Mouse (Mus musculus) neural tube, embryonic 14.5 days (tissue): ENCODE results near the gene Abhd4. TPM values are rescaled to one million over a fixed set of nuclear protein-coding genes. Genes with fewer than 3 reads are reported as not detected.

Experiments used
- ATAC-seq: fragments of 200-750 bp; cut with Nextera tagmentation; 2 replicates; pipeline ENCODE4 v1.8.0; 2017; ENCODE audit warnings: low read depth, mild to moderate bottlenecking, moderate TSS enrichment, moderate library complexity
- H3K27ac ChIP-seq: fragments of 300-500 bp; sonication (generic); 2 replicates; pipeline ENCODE4 v1.5.1; 2014; ENCODE audit warnings: low read depth, mild to moderate bottlenecking, control low read depth, low read length, moderate library complexity, mixed read lengths
- H3K27me3 ChIP-seq: fragments of 300-500 bp; sonication (generic); 2 replicates; pipeline ENCODE4 v1.6.1; 2014; ENCODE audit warnings: low read length; ENCODE audit not compliant: control insufficient read depth, insufficient read depth
- H3K36me3 ChIP-seq: fragments of 300-500 bp; sonication (generic); 2 replicates; pipeline ENCODE4 v1.6.1; 2014; ENCODE audit warnings: low read length, mixed read lengths; ENCODE audit not compliant: control insufficient read depth, insufficient read depth
- H3K4me1 ChIP-seq: fragments of 300-500 bp; sonication (generic); 2 replicates; pipeline ENCODE4 v1.6.1; 2014; ENCODE audit warnings: low read length; ENCODE audit not compliant: control insufficient read depth, insufficient read depth
- H3K4me2 ChIP-seq: fragments of 300-500 bp; sonication (generic); 2 replicates; pipeline ENCODE4 v1.6.1; 2014; ENCODE audit warnings: mild to moderate bottlenecking, low read depth, low read length, control low read depth
- H3K4me3 ChIP-seq: fragments of 300-500 bp; sonication (generic); 2 replicates; pipeline ENCODE4 v1.5.1; 2014; ENCODE audit warnings: low read depth, low read length, control low read depth, mixed read lengths
- H3K9ac ChIP-seq: fragments of 300-500 bp; sonication (generic); replicated peaks from 2 replicates; pipeline ENCODE4 v1.6.1; 2014; ENCODE audit warnings: low read depth, mild to moderate bottlenecking, control low read depth, low read length, mixed read lengths
- H3K9me3 ChIP-seq: fragments of 300-500 bp; sonication (generic); 2 replicates; pipeline ENCODE4 v1.6.1; 2016; ENCODE audit warnings: low read length; ENCODE audit not compliant: control insufficient read depth
- WGBS: fragments of 180-500 bp; shearing (Covaris S2); extraction: QIAGEN DNeasy Blood & Tissue Kit; methylation state at CpG from one replicate; pipeline ENCODE4 v1.1.7; 2014; 5-methylcytosine and 5-hydroxymethylcytosine counted together
- polyA plus RNA-seq: library from polyadenylated mRNA; unstranded; fragments of >200 nt; fragmentation: Nextera tagmentation; extraction: Ambion mirVana; gene quantifications from 2 replicates; pipeline ENCODE4 v1.2.1, GENCODE M21; 2014

Abhd4 gene
- polyA plus RNA-seq: 57.4 and 69.5 TPM in 2 replicates

DNA sequence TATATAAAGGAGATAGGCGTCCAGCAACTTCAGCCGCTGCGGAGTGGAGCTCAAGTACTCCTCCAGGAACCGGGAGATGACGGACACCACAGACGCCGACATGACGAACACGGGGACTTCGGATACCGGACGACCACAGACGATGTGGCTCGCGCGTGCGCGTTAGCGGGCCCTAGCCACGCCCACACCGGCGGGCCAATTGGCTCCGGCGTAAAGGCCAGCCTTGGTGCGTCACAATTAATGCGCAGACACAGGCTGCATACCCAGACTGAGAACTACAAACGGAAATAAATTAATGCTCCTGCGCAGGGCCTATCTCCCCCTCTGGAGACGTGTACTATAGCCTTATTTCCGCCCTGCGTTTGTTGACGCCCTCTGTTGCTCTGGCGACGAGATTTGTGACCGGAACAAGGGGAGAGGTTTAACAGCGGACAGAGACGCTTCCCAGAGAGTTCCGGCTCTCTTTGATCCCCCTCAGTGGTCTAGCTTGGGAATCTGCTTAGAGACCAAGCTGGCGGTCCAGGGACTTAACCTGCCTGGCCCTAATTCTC lies at the start of gene Abhd4, which contains the start of gene Dad1:
Gene Abhd4, plus strand, starts transcription at position 448 of the 551 bp plus-strand sequence.
Gene Dad1, minus strand, starts transcription at position 364 of the 551 bp plus-strand sequence.
- peaks cover 34% of the 10 kb centered on the region for H3K4me1 ChIP-seq
- H3K4me2 ChIP-seq: peak within 1 kb of the TSS; percentile 62
- peak; percentile 100 for ATAC-seq
- no peaks in the 10 kb centered on the region for H3K27me3 ChIP-seq
- peak within 1 kb of the TSS; percentile 75 for H3K27ac ChIP-seq
- no peaks in the 10 kb centered on the region for H3K36me3 ChIP-seq
- WGBS: under 1% methylated on average over 39 of the region's 39 CpGs
- H3K4me3 ChIP-seq: peak within 1 kb of the TSS; percentile 69
- peak within 1 kb of the TSS; percentile 63 for H3K9ac ChIP-seq
- H3K9me3 ChIP-seq: no peaks in the 10 kb centered on the region

DNA sequence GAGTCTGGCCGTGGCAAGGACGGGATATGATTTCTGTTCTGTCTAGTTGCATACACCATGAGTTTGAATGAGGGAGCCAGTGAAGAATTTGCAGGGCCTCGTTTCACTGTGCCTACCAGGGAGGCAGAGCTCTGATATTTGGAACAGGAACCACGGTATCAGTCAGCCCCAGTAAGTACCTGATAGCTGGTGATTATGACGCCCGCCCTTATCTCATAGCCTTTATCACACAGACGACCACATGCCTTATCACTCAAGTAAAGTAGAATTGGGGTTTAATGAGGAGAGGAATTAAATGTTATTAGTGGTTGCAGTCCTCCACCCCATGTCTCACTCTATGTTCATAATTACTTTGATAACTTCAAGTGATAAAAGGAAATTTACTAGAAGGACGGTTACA lies 49.7 kb upstream of the Abhd4 start:
- H3K4me2 ChIP-seq: no peak overlapping the region
- no peaks in the 10 kb centered on the region for H3K9me3 ChIP-seq
- no peak overlapping the region for H3K4me3 ChIP-seq
- H3K27me3 ChIP-seq: no peaks in the 10 kb centered on the region
- 85% methylated on average over 8 of the region's 8 CpGs for WGBS
- no peak overlapping the region for H3K9ac ChIP-seq
- no peak overlapping the region for H3K27ac ChIP-seq
- H3K4me1 ChIP-seq: 0 out of 2 replicates have a peak, but pooled peaks cover 5% of the 10 kb centered on the region
- no peaks in the 10 kb centered on the region for H3K36me3 ChIP-seq
- ATAC-seq: no peak

GRCm38 (mm10) chr14:54204786-54205185 lies 49.2 kb upstream of the Abhd4 start:
- no peak overlapping the region for H3K27ac ChIP-seq
- 26% methylated on average over 4 of the region's 4 CpGs for WGBS
- H3K4me2 ChIP-seq: no peak overlapping the region
- peak; percentile 36; the same call in 1 of the 2 replicates for ATAC-seq
- H3K36me3 ChIP-seq: no peaks in the 10 kb centered on the region
- no peak overlapping the region for H3K9ac ChIP-seq
- no peaks in the 10 kb centered on the region for H3K27me3 ChIP-seq
- no peak overlapping the region for H3K4me3 ChIP-seq
- 0 out of 2 replicates have a peak, but pooled peaks cover 5% of the 10 kb centered on the region for H3K4me1 ChIP-seq
- H3K9me3 ChIP-seq: no peaks in the 10 kb centered on the region

DNA sequence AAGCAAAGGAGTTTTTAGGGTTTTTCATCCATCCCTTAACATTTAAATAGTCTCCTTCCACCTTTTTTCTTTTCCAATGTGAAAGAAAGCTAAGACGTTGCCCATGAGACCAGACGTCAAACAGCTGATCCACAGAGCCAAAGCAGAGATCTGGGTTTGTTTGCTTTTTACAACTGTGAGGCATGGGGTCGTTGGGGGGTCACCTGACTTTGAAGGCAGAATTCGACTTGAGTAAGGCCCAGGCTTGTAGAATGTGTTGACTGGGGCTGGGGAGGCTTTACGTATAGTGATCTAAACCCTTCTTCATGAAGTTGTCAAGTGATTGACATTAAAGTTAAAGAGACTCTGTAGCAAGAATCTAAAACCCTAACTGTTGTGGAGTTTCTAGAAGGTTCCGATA lies 48.1 kb upstream of the Abhd4 start:
- no peaks in the 10 kb centered on the region for H3K27me3 ChIP-seq
- no peaks in the 10 kb centered on the region for H3K36me3 ChIP-seq
- H3K4me2 ChIP-seq: no peak overlapping the region
- no peak overlapping the region for H3K9ac ChIP-seq
- WGBS: 44% methylated on average over 6 of the region's 6 CpGs
- no peak for ATAC-seq
- 0 out of 2 replicates have a peak, but pooled peaks cover 5% of the 10 kb centered on the region for H3K4me1 ChIP-seq
- H3K4me3 ChIP-seq: no peak overlapping the region
- H3K9me3 ChIP-seq: no peaks in the 10 kb centered on the region
- H3K27ac ChIP-seq: no peak overlapping the region

DNA sequence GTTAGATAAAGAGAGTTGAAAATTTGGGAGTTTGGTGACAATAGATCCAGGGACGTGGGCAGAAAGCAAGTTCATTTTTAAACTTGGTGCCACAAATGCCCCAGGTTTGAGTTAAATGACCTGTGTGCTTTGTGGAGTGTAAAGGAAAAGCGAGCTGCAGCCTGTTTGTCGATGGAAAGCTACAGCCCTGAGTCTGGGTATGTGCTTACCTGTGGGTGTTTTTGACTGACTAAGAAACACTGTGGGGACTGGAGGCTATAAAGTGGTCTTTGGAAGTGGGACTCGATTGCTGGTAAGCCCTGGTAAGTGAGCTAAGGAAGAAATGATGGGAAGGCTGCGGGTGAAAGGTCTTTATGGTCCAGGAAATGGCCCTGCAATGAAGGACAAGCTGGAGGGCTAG lies 47.7 kb upstream of the Abhd4 start:
- no peak overlapping the region for H3K4me2 ChIP-seq
- 0 out of 2 replicates have a peak, but pooled peaks cover 5% of the 10 kb centered on the region for H3K4me1 ChIP-seq
- H3K36me3 ChIP-seq: no peaks in the 10 kb centered on the region
- WGBS: 54% methylated on average over 5 of the region's 5 CpGs
- H3K27me3 ChIP-seq: no peaks in the 10 kb centered on the region
- H3K9me3 ChIP-seq: no peaks in the 10 kb centered on the region
- H3K9ac ChIP-seq: no peak overlapping the region
- no peak for ATAC-seq
- H3K27ac ChIP-seq: no peak overlapping the region
- no peak overlapping the region for H3K4me3 ChIP-seq

- WGBS: 43% methylated on average over 15 of the region's 15 CpGs
- no peak overlapping the region for H3K4me3 ChIP-seq
- H3K27me3 ChIP-seq: no peaks in the 10 kb centered on the region
These were observed 47.0 kb upstream of the Abhd4 start for GRCm38 (mm10) chr14:54206750-54207550.

DNA sequence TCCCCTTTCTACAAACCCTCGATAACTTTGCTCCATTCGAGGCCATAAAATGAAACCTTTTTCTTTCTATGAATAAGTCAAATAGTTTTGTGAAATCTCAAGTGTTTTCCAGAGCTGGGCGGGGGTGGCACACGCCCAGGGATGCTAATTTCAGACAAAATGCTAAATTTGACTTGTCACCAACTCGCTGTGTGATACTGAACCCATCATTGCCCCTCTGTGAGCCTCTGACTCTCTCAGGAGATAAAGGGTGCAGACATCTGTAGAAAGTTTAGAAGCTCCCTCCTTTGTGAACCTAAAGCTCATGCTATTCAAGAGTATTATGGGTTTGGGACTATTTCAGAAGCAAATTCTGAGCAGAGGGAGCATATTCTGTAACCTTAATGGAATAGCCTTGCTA lies 46.1 kb upstream of the Abhd4 start:
- H3K27me3 ChIP-seq: no peaks in the 10 kb centered on the region
- ATAC-seq: no peak
- H3K4me1 ChIP-seq: 0 out of 2 replicates have a peak, but pooled peaks cover 5% of the 10 kb centered on the region
- no peaks in the 10 kb centered on the region for H3K9me3 ChIP-seq
- no peaks in the 10 kb centered on the region for H3K36me3 ChIP-seq
- no peak overlapping the region for H3K27ac ChIP-seq
- no peak overlapping the region for H3K4me2 ChIP-seq
- H3K4me3 ChIP-seq: no peak overlapping the region
- WGBS: 89% methylated on average over 5 of the region's 5 CpGs
- H3K9ac ChIP-seq: no peak overlapping the region

More at GRCm38 (mm10) chr14:54206750-54207550, 47.0 kb upstream of the Abhd4 start:
- H3K4me2 ChIP-seq: no peak overlapping the region
- no peaks in the 10 kb centered on the region for H3K36me3 ChIP-seq
- no peaks in the 10 kb centered on the region for H3K9me3 ChIP-seq
- no peak overlapping the region for H3K27ac ChIP-seq
- ATAC-seq: no peak
- H3K4me1 ChIP-seq: 0 out of 2 replicates have a peak, but pooled peaks cover 5% of the 10 kb centered on the region
- H3K9ac ChIP-seq: no peak overlapping the region

DNA sequence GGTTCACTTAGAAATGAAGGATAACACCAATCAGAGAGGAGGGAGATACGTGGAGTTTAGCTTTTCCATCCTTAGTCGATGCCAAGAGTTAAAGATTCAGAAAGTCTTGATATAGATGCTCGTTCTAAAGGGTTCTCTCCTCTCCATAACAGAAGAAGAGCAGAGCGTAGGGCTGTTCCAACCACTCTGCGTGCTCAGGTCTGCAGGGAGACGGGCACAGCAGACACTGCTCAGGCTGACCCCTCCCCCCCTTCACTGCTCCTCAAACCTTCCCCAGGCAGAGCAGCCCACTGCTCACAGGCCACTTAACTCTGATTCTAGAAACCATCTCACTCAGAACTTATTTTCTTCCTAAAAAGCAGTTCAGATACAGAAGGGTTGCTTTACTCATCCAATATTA lies 45.2 kb upstream of the Abhd4 start:
- no peaks in the 10 kb centered on the region for H3K9me3 ChIP-seq
- H3K27ac ChIP-seq: no peak overlapping the region
- no peak overlapping the region for H3K4me2 ChIP-seq
- H3K27me3 ChIP-seq: no peaks in the 10 kb centered on the region
- no peak overlapping the region for H3K9ac ChIP-seq
- H3K36me3 ChIP-seq: no peaks in the 10 kb centered on the region
- ATAC-seq: no peak
- no peak overlapping the region for H3K4me3 ChIP-seq
- 0 out of 2 replicates have a peak, but pooled peaks cover 5% of the 10 kb centered on the region for H3K4me1 ChIP-seq
- 73% methylated on average over 6 of the region's 6 CpGs for WGBS

DNA sequence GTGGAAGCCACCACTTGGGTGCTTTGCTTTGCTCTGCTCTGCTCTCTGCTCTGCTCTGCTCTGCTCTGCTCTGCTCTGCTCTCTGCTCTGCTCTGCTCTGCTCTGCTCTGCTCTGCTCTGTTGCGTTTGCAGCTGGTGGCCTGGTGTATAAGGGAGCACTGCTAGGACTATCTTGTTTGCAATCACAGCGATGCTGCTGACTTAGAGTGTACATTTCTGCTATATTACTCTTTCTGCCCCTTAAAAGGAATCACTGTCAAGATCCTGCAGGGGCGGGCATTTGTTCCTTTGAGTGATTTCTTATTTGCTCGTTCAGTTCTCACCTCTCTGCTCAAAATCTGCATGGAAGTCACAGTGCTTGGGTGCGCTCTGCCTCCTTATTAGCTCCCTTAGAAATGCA lies 44.1 kb upstream of the Abhd4 start:
- no peak overlapping the region for H3K9ac ChIP-seq
- 81% methylated on average over 5 of the region's 5 CpGs for WGBS
- H3K27ac ChIP-seq: no peak overlapping the region
- H3K9me3 ChIP-seq: no peaks in the 10 kb centered on the region
- H3K27me3 ChIP-seq: no peaks in the 10 kb centered on the region
- no peak for ATAC-seq
- 0 out of 2 replicates have a peak, but pooled peaks cover 4% of the 10 kb centered on the region for H3K4me1 ChIP-seq
- no peak overlapping the region for H3K4me2 ChIP-seq
- H3K36me3 ChIP-seq: no peaks in the 10 kb centered on the region
- no peak overlapping the region for H3K4me3 ChIP-seq
